18 mouse cellular contexts compared by ENCODE assay signal in the genomic region with DNA sequence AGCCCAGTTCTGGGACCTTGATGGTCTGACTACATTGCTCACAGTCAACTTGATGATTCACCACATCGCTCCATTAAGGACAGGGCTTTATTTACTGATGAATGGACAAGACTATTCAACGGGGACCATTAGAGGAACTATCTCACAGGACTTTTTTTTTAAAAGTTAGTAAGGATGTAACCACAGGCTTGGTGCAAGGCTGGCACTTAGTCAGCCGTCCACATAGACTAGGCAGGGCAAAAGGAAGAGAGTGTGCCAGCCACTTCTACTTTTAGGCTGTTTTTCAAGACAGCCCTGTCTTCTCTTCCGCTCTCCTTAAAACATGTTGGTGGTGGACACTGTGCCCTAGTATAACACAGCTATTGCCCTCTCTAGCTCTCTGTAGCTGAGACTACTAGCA.
DNase-seq lines count a peak whose midpoint lies in the region; ATAC-seq and TF ChIP-seq lines count a peak whose summit lies in the region.
"Had no signal": no experiment of that assay in that cellular context is flagged by ENCODE, and none has a peak within 500 bp of the region (broad histone marks: within the 10 kb centered on the region; RNA-seq: fewer than 3 reads in every experiment).

No protein-coding gene starts in this region.

- no peaks in the 10 kb centered on the region for H3K79me2 ChIP-seq in liver, adult 2 months (ENCODE audit: control insufficient read depth, insufficient read depth, low read length)

- peak; percentile 38; the same call in 1 of the 2 replicates for ATAC-seq in frontal cortex, adult (ENCODE audit: low TSS enrichment)
- no peak for ATAC-seq in liver, embryonic 11.5 days (replicated peaks; ENCODE audit: low FRiP score)
- ATAC-seq in forebrain, embryonic 13.5 days = no peak
- ATAC-seq in intestine, postnatal 0 days = no peak
- ATAC-seq: hindbrain, postnatal 0 days; midbrain, embryonic 16.5 days had no signal

- no peaks in the 10 kb centered on the region for H3K36me3 ChIP-seq in liver, adult 2 months (ENCODE audit: control insufficient read depth, insufficient read depth, low read length)
- no peaks in the 10 kb centered on the region for H3K36me3 ChIP-seq in liver, embryonic 11.5 days (ENCODE audit: control insufficient read depth, insufficient read depth, low read length)
- no peaks in the 10 kb centered on the region for H3K36me3 ChIP-seq in forebrain, embryonic 13.5 days (ENCODE audit: poor library complexity, severe bottlenecking)
- H3K36me3 ChIP-seq in intestine, postnatal 0 days (ENCODE audit: control insufficient read depth, insufficient read depth) = no peaks in the 10 kb centered on the region
- H3K36me3 ChIP-seq: embryonic facial prominence, embryonic 15.5 days; neural tube, embryonic 13.5 days had no signal

- peaks cover 2% of the 10 kb centered on the region; the same call in 1 of the 2 replicates for H3K27me3 ChIP-seq in liver, adult 2 months (ENCODE audit: control insufficient read depth, insufficient read depth, low read length)
- H3K27me3 ChIP-seq in liver, embryonic 11.5 days (replicated peaks; ENCODE audit: control insufficient read depth, insufficient read depth, low read length) = no peaks in the 10 kb centered on the region
- no peaks in the 10 kb centered on the region for H3K27me3 ChIP-seq in forebrain, embryonic 13.5 days
- no peaks in the 10 kb centered on the region for H3K27me3 ChIP-seq in intestine, postnatal 0 days (replicated peaks; ENCODE audit: control insufficient read depth, insufficient read depth, low read length)
- H3K27me3 ChIP-seq: embryonic facial prominence, embryonic 15.5 days; forebrain, embryonic 12.5 days; megakaryocyte, embryonic 14.5 days; neural tube, embryonic 13.5 days had no signal

- no peaks in the 10 kb centered on the region for H3K4me1 ChIP-seq in liver, adult 2 months (ENCODE audit: control insufficient read depth, insufficient read depth, low read length)
- H3K4me1 ChIP-seq in liver, embryonic 11.5 days (replicated peaks; ENCODE audit: control insufficient read depth, insufficient read depth, low read length) = no peaks in the 10 kb centered on the region
- peaks cover 3% of the 10 kb centered on the region; the same call in 1 of the 2 replicates for H3K4me1 ChIP-seq in forebrain, embryonic 13.5 days
- H3K4me1 ChIP-seq in intestine, postnatal 0 days (replicated peaks; ENCODE audit: control insufficient read depth, insufficient read depth, low read length) = no peaks in the 10 kb centered on the region
- H3K4me1 ChIP-seq: embryonic facial prominence, embryonic 15.5 days had no signal

- no peak overlapping the region for H3K4me3 ChIP-seq in liver, adult 2 months (ENCODE audit: insufficient read depth, low read depth, low read length)
- H3K4me3 ChIP-seq in liver, embryonic 11.5 days (ENCODE audit: low read depth, low read length) = no peak overlapping the region
- no peak overlapping the region for H3K4me3 ChIP-seq in forebrain, embryonic 13.5 days
- H3K4me3 ChIP-seq in intestine, postnatal 0 days (ENCODE audit: low read depth, low read length) = no peak overlapping the region
- H3K4me3 ChIP-seq: embryonic facial prominence, embryonic 15.5 days; forebrain, embryonic 12.5 days; megakaryocyte, embryonic 14.5 days; neural tube, embryonic 13.5 days had no signal

- WGBS in liver, adult 2 months = 91% methylated on average over 4 of the region's 4 CpGs
- 77% methylated on average over 4 of the region's 4 CpGs for WGBS in liver, embryonic 11.5 days
- WGBS in forebrain, embryonic 13.5 days = 90% methylated on average over 4 of the region's 4 CpGs
- 91% methylated on average over 4 of the region's 4 CpGs for WGBS in intestine, postnatal 0 days

- TF ChIP-seq CTCF in liver, adult 2 months (IDR thresholded peaks at IDR 0.05; ENCODE audit: low read depth, low read length) = no peak
- no peak for TF ChIP-seq CTCF in intestine, postnatal 0 days (IDR thresholded peaks at IDR 0.05; ENCODE audit: low read depth)

- H3K4me2 ChIP-seq in liver, embryonic 11.5 days = no peak overlapping the region
- H3K4me2 ChIP-seq in forebrain, embryonic 13.5 days = no peak overlapping the region
- no peak overlapping the region for H3K4me2 ChIP-seq in intestine, postnatal 0 days (replicated peaks; ENCODE audit: low read depth)
- H3K4me2 ChIP-seq: embryonic facial prominence, embryonic 15.5 days; forebrain, embryonic 12.5 days; neural tube, embryonic 13.5 days had no signal

- H3K9me3 ChIP-seq in liver, embryonic 11.5 days (ENCODE audit: control insufficient read depth, low read length) = no peaks in the 10 kb centered on the region
- no peaks in the 10 kb centered on the region for H3K9me3 ChIP-seq in forebrain, embryonic 13.5 days (replicated peaks)
- H3K9me3 ChIP-seq in intestine, postnatal 0 days (ENCODE audit: control insufficient read depth) = no peaks in the 10 kb centered on the region
- H3K9me3 ChIP-seq: embryonic facial prominence, embryonic 15.5 days; forebrain, embryonic 12.5 days; neural tube, embryonic 13.5 days had no signal

- TF ChIP-seq POLR2A in liver, adult 2 months (IDR thresholded peaks at IDR 0.05; ENCODE audit: extremely low read depth, insufficient read depth, low read length) = no peak

- DNase-seq in frontal cortex, postnatal 36 days (ENCODE audit: low spot score in 2 of 2) = no peak
- DNase-seq in liver, adult 2 months (ENCODE audit: extremely low read depth, low read depth, low spot score) = peak; percentile 9
- DNase-seq in liver, embryonic 11.5 days (ENCODE audit: low spot score) = no peak
- peak; percentile 47 for DNase-seq in brain, adult 2 months (ENCODE audit: low read depth, low spot score)
- peak; percentile 18 to 22 for DNase-seq in monocyte, adult 2 months (ENCODE audit: low read depth in 1 of 2, low spot score in 2 of 2)
- DNase-seq: cerebellum, adult 2 months; kidney, adult 9 months; kidney, postnatal 4 days; thymus, postnatal 25 days had no signal

- H3K9ac ChIP-seq in liver, adult 2 months (ENCODE audit: low read depth, low read length) = no peak overlapping the region
- no peak overlapping the region for H3K9ac ChIP-seq in liver, embryonic 11.5 days (ENCODE audit: low read depth, low read length)
- H3K9ac ChIP-seq in forebrain, embryonic 13.5 days = no peak overlapping the region
- H3K9ac ChIP-seq in intestine, postnatal 0 days (ENCODE audit: low read depth, low read length) = no peak overlapping the region
- H3K9ac ChIP-seq: embryonic facial prominence, embryonic 15.5 days; forebrain, embryonic 12.5 days; neural tube, embryonic 13.5 days had no signal

- no peak overlapping the region for H3K27ac ChIP-seq in liver, adult 2 months (replicated peaks; ENCODE audit: insufficient read depth, low read depth, low read length)
- H3K27ac ChIP-seq in liver, embryonic 11.5 days (ENCODE audit: low read depth, low read length) = no peak overlapping the region
- no peak overlapping the region for H3K27ac ChIP-seq in forebrain, embryonic 13.5 days
- H3K27ac ChIP-seq in intestine, postnatal 0 days (ENCODE audit: low read depth, low read length) = no peak overlapping the region
- H3K27ac ChIP-seq: embryonic facial prominence, embryonic 15.5 days; forebrain, embryonic 12.5 days; hindbrain, postnatal 0 days; neural tube, embryonic 13.5 days had no signal

Comparison
In these comparisons a context has a peak if more than half of its experiments do, and no peak if none do; other contexts are left out.
1. DNase-seq: peak in liver, adult 2 months (single experiment), brain, adult 2 months (single experiment) and monocyte, adult 2 months (2 of 2); none in frontal cortex, postnatal 36 days (0 of 2) and liver, embryonic 11.5 days (single experiment).